Mouse (Mus musculus) limb, embryonic 14.5 days (tissue): ENCODE data around the gene Brox. TPM values are rescaled to one million over a fixed set of nuclear protein-coding genes. Genes with fewer than 3 reads are reported as not detected.

Experiments
- ATAC-seq: fragments of 200-750 bp; cut with Nextera tagmentation; 2 replicates; pipeline ENCODE4 v1.8.0; 2017; ENCODE audit warnings: low read depth, moderate number of reproducible peaks, moderate TSS enrichment; ENCODE audit not compliant: low FRiP score
- DNase-seq: peaks from one replicate; pipeline ENCODE4 v3.0.0-alpha.2; 2015; ENCODE audit warnings: low spot score
- H3K27ac ChIP-seq: fragments of 300-500 bp; sonication (generic); replicated peaks from 2 replicates; pipeline ENCODE4 v1.5.1; 2014; ENCODE audit warnings: low read depth, mild to moderate bottlenecking, low read length, moderate library complexity, mixed read lengths
- H3K27me3 ChIP-seq: fragments of 300-500 bp; sonication (generic); 2 replicates; pipeline ENCODE4 v1.6.1; 2014; ENCODE audit warnings: low read length, mixed read lengths; ENCODE audit not compliant: control insufficient read depth, insufficient read depth
- H3K36me3 ChIP-seq: fragments of 300-500 bp; sonication (generic); 2 replicates; pipeline ENCODE4 v1.6.1; 2014; ENCODE audit warnings: mild to moderate bottlenecking, low read length, moderate library complexity, mixed read lengths; ENCODE audit not compliant: control insufficient read depth, insufficient read depth
- H3K4me1 ChIP-seq: fragments of 300-500 bp; sonication (generic); 2 replicates; pipeline ENCODE4 v1.6.1; 2014; ENCODE audit warnings: antibody characterized with exemption, low read length, mixed read lengths; ENCODE audit not compliant: control insufficient read depth, insufficient read depth
- H3K4me2 ChIP-seq: fragments of 300-500 bp; sonication (generic); replicated peaks from 2 replicates; pipeline ENCODE4 v1.6.1; 2014; ENCODE audit warnings: low read depth, mild to moderate bottlenecking, low read length, moderate library complexity; ENCODE audit not compliant: severe bottlenecking
- H3K4me3 ChIP-seq: fragments of 300-500 bp; sonication (generic); replicated peaks from 2 replicates; pipeline ENCODE4 v1.5.1; 2014; ENCODE audit warnings: low read length
- H3K9ac ChIP-seq: fragments of 300-500 bp; sonication (generic); 2 replicates; pipeline ENCODE4 v1.6.1; 2014; ENCODE audit warnings: mild to moderate bottlenecking, low read depth, low read length, moderate library complexity; ENCODE audit not compliant: severe bottlenecking
- H3K9me3 ChIP-seq: fragments of 300-500 bp; sonication (generic); 2 replicates; pipeline ENCODE4 v1.6.1; 2016; ENCODE audit warnings: low read length; ENCODE audit not compliant: control insufficient read depth
- POLR2A ChIP-seq: fragments of 200-500 bp; IDR thresholded peaks from 2 replicates; pipeline ENCODE4 v1.8.0; 2012; ENCODE audit warnings: inconsistent platforms, mild to moderate bottlenecking, moderate library complexity, borderline replicate concordance; ENCODE audit not compliant: insufficient read depth, insufficient read length; ENCODE audit errors: extremely low read depth
- WGBS: fragments of 180-500 bp; shearing (Covaris S2); extraction: QIAGEN DNeasy Blood & Tissue Kit; methylation state at CpG from one replicate; pipeline ENCODE4 v1.1.7; 2014; 5-methylcytosine and 5-hydroxymethylcytosine counted together
- polyA plus RNA-seq, 2 experiments: library from polyadenylated mRNA; depleted of rRNA in 1 of 2; stranded (reverse) in 1 of 2; unstranded in 1 of 2; fragments of >200 nt; fragmentation: Nextera tagmentation in 1 of 2; extraction: Ambion mirVana in 1 of 2; gene quantifications; 2 replicates each; pipeline versions ENCODE4 v1.2.1 to v1.2.3; 2012 to 2014

Gene Brox
- polyA plus RNA-seq, 2 experiments: 37.8 to 41.7 TPM

GRCm38 (mm10) chr1:183233679-183234174 lies 63.3 kb downstream of the Brox start:
- 72% methylated on average over 11 of the region's 11 CpGs for WGBS
- Histone ChIP-seq H3K4me1 (peaks cover 8% of the 10 kb centered on the region; the same call in 1 of the 2 replicates), H3K4me3 (no peak overlapping the region), H3K27ac (no peak overlapping the region), H3K4me2 (no peak overlapping the region), H3K36me3 (no peaks in the 10 kb centered on the region), H3K9me3 (no peaks in the 10 kb centered on the region), H3K27me3 (no peaks in the 10 kb centered on the region), H3K9ac (no peak overlapping the region)
- no peak for TF ChIP-seq POLR2A
- DNase-seq (no peak), ATAC-seq (no peak)

DNA sequence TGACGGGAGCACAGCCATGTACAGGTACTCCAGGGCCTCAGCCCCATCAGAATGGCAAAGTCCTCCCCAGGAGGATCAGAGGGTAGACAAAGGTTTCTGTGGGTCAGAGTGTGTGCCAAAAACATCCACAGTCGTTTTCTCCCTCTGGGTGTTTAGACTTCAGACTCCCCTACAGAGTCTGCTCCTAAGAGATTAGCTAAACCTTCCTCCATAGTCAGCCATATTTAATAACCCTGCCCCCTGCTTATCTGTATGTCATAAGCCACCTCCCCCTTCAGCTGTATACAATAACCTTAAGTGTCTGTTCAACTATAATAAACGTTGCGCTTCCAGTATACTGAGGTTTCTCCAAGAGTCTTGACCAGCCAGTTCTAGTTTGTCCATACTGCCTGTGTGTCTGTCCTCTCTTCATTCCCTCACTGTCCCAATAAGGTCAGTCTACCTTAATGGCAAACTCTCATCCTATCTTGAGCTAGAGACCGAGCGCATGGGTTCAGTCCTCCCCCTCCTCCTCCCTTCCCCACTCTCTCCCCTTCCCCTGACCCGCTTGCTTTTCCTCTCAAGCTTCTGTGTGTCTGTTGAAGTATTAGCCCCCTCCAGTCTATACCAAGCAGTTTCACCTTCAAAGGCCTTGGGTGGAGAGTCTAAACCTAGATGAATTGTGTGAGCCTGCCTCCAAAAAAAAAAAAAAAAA lies 63.9 kb downstream of the Brox start:
- TF ChIP-seq POLR2A: no peak
- ATAC-seq: no peak
- no peak for DNase-seq
- no peaks in the 10 kb centered on the region for H3K36me3 ChIP-seq
- 78% methylated on average over 7 of the region's 7 CpGs for WGBS
- H3K4me1 ChIP-seq: peaks cover 9% of the 10 kb centered on the region; the same call in 1 of the 2 replicates
- no peak overlapping the region for H3K4me2 ChIP-seq
- H3K27ac ChIP-seq: no peak overlapping the region
- H3K9me3 ChIP-seq: no peaks in the 10 kb centered on the region
- no peak overlapping the region for H3K4me3 ChIP-seq
- H3K27me3 ChIP-seq: no peaks in the 10 kb centered on the region
- no peak overlapping the region for H3K9ac ChIP-seq

GRCm38 (mm10) chr1:183227469-183227868 lies 69.6 kb downstream of the Brox start:
- WGBS: 84% methylated on average over 7 of the region's 7 CpGs
- Histone ChIP-seq H3K36me3 (no peaks in the 10 kb centered on the region), H3K9ac (no peak overlapping the region), H3K27ac (no peak overlapping the region), H3K4me1 (peaks cover 3% of the 10 kb centered on the region; the same call in 1 of the 2 replicates), H3K9me3 (no peaks in the 10 kb centered on the region), H3K27me3 (no peaks in the 10 kb centered on the region), H3K4me3 (no peak overlapping the region), H3K4me2 (no peak overlapping the region)
- ATAC-seq (no peak), DNase-seq (no peak)
- TF ChIP-seq POLR2A: no peak

Other genes with a start within 250 kb of the Brox start
- 47.3 and 62.7 TPM in 2 replicates for gene Disp1, start 75.7 kb downstream of the Brox start, polyA plus RNA-seq (2012; rRNA removed)
- gene Disp1, start 75.7 kb downstream of the Brox start, polyA plus RNA-seq (2014; fragmentation: Nextera tagmentation; extraction: Ambion mirVana): 34.7 and 37.9 TPM in 2 replicates
- gene Aida, start 679 bp downstream of the Brox start, polyA plus RNA-seq (2012; rRNA removed): 87.3 and 93.3 TPM in 2 replicates
- 31.9 and 34.9 TPM in 2 replicates for gene Aida, start 679 bp downstream of the Brox start, polyA plus RNA-seq (2014; fragmentation: Nextera tagmentation; extraction: Ambion mirVana)
- 117 and 139 TPM in 2 replicates for gene Mia3, start 72.3 kb upstream of the Brox start, polyA plus RNA-seq (2012; rRNA removed)
- 116 and 118 TPM in 2 replicates for gene Mia3, start 72.3 kb upstream of the Brox start, polyA plus RNA-seq (2014; fragmentation: Nextera tagmentation; extraction: Ambion mirVana)
- 32.5 and 41.3 TPM in 2 replicates for gene Taf1a, start 91.7 kb upstream of the Brox start, polyA plus RNA-seq (2012; rRNA removed)
- 19.1 and 21.1 TPM in 2 replicates for gene Taf1a, start 91.7 kb upstream of the Brox start, polyA plus RNA-seq (2014; fragmentation: Nextera tagmentation; extraction: Ambion mirVana)
- 0.75 and 1.3 TPM in 2 replicates for gene Hhipl2, start 120.9 kb upstream of the Brox start, polyA plus RNA-seq (2012; rRNA removed)
- 0.18 and 0.25 TPM in 2 replicates for gene Hhipl2, start 120.9 kb upstream of the Brox start, polyA plus RNA-seq (2014; fragmentation: Nextera tagmentation; extraction: Ambion mirVana)